Mouse (Mus musculus): Measurements from ENCODE around the gene Cpeb4.

DNA sequence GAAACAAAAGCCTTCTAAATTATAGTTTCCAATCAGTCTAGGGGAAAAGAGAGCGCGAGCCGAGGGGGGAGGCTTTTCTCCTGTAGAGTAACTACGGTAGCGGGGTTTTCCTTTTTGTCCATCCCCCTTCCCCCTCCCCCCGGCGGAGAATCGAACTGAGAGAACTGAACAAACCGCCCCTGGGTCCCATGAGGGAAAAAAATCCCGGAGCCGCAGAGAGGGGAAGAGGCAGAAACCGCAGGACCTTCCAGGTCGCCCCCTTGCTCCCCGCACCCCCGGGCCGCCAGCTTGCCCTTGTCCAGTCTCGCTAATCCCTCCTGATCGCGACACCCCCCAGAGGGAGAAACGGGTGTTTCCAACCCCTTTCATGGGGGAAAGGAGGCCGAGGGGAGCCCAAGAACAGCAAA is 873 bp upstream of the Cpeb4 start:
- TF ChIP-seq GATA1 (IDR thresholded peaks at IDR 0.05; ENCODE audit: low read length) (no peak), TAL1 (IDR thresholded peaks at IDR 0.05; ENCODE audit: low read length) (no peak)
